Mouse (Mus musculus) gonadal fat pad, adult 2 months (tissue): ENCODE measurements around the gene Wt1. TPM values are rescaled to one million over a fixed set of nuclear protein-coding genes. Genes with fewer than 3 reads are reported as not detected.

Source experiments
- DNase-seq: peaks from one replicate; pipeline ENCODE4 v3.0.0-alpha.2; 2012; ENCODE audit warnings: low read depth
- polyA plus RNA-seq: library from polyadenylated mRNA; depleted of rRNA; stranded (reverse); fragments of >200 nt; gene quantifications from 2 replicates; pipeline ENCODE4 v1.2.3, GENCODE M21; 2012

The Wt1 gene
- polyA plus RNA-seq, 1 experiment = 8.7 TPM

- no peak for DNase-seq
Observed at GRCm38 (mm10) chr2:105125641-105126040, 688 bp upstream of the Wt1 start.

GRCm38 (mm10) chr2:105126691-105127530 lies 582 bp downstream of the Wt1 start:
- DNase-seq = no peak

- DNase-seq = no peak
Observed at GRCm38 (mm10) chr2:105127531-105128480, 1.5 kb downstream of the Wt1 start.

GRCm38 (mm10) chr2:105128564-105128963 lies 2.2 kb downstream of the Wt1 start:
- DNase-seq = no peak

GRCm38 (mm10) chr2:105130351-105131060 lies 4.2 kb downstream of the Wt1 start:
- no peak for DNase-seq

- DNase-seq = no peak
Observed at GRCm38 (mm10) chr2:105131061-105131810, 4.9 kb downstream of the Wt1 start.

GRCm38 (mm10) chr2:105131811-105132100 lies 5.4 kb downstream of the Wt1 start:
- DNase-seq = no peak

GRCm38 (mm10) chr2:105132300-105132699 lies 6.0 kb downstream of the Wt1 start:
- DNase-seq = no peak

GRCm38 (mm10) chr2:105132933-105133795 lies 6.8 kb downstream of the Wt1 start:
- no peak for DNase-seq

- no peak for DNase-seq
Observed at GRCm38 (mm10) chr2:105134296-105134695, 8.0 kb downstream of the Wt1 start.

GRCm38 (mm10) chr2:105139471-105139870 lies 13.1 kb downstream of the Wt1 start:
- no peak for DNase-seq

GRCm38 (mm10) chr2:105141371-105141770 lies 15.0 kb downstream of the Wt1 start:
- no peak for DNase-seq

GRCm38 (mm10) chr2:105143731-105144130 lies 17.4 kb downstream of the Wt1 start:
- no peak for DNase-seq

- DNase-seq = no peak
Observed at GRCm38 (mm10) chr2:105151544-105151943, 25.2 kb downstream of the Wt1 start.

- no peak for DNase-seq
Observed at GRCm38 (mm10) chr2:105153046-105153445, 26.7 kb downstream of the Wt1 start.

- DNase-seq = no peak
Observed at GRCm38 (mm10) chr2:105160949-105161348, 34.6 kb downstream of the Wt1 start.

GRCm38 (mm10) chr2:105162763-105163162 lies 36.4 kb downstream of the Wt1 start:
- DNase-seq = no peak

- no peak for DNase-seq
Observed at GRCm38 (mm10) chr2:105168137-105168536, 41.8 kb downstream of the Wt1 start.

GRCm38 (mm10) chr2:105174254-105174653 lies 47.9 kb downstream of the Wt1 start:
- no peak for DNase-seq

- no peak for DNase-seq
Observed at GRCm38 (mm10) chr2:105178871-105179270, 52.5 kb downstream of the Wt1 start.
